Mouse (Mus musculus) forebrain, postnatal 0 days (tissue): Measurements from ENCODE around the gene Ticam1. TPM values are rescaled to one million over a fixed set of nuclear protein-coding genes. Genes with fewer than 3 reads are reported as not detected.

Source experiments
- ATAC-seq: fragments of 200-750 bp; cut with Nextera tagmentation; 2 replicates; pipeline ENCODE4 v1.8.0; 2017; ENCODE audit warnings: mild to moderate bottlenecking, moderate library complexity
- DNase-seq: peaks from one replicate; pipeline ENCODE4 v3.0.0-alpha.2; 2015
- H3K27ac ChIP-seq: fragments of 300-500 bp; sonication (generic); 2 replicates; pipeline ENCODE4 v1.5.1; 2014; ENCODE audit warnings: low read depth, mild to moderate bottlenecking, antibody characterized with exemption, low read length, moderate library complexity, mixed read lengths
- H3K27me3 ChIP-seq: fragments of 300-500 bp; sonication (generic); 2 replicates; pipeline ENCODE4 v1.6.1; 2014; ENCODE audit warnings: mild to moderate bottlenecking, low read length, mixed read lengths; ENCODE audit not compliant: insufficient read depth
- H3K36me3 ChIP-seq: fragments of 300-500 bp; sonication (generic); 2 replicates; pipeline ENCODE4 v1.6.1; 2014; ENCODE audit warnings: mild to moderate bottlenecking, moderate library complexity; ENCODE audit not compliant: insufficient read depth
- H3K4me1 ChIP-seq: fragments of 300-500 bp; sonication (generic); 2 replicates; pipeline ENCODE4 v1.6.1; 2014; ENCODE audit warnings: antibody characterized with exemption; ENCODE audit not compliant: insufficient read depth
- H3K4me2 ChIP-seq: fragments of 300-500 bp; sonication (generic); 2 replicates; pipeline ENCODE4 v1.6.1; 2014; ENCODE audit warnings: low read depth, mild to moderate bottlenecking, moderate library complexity
- H3K4me3 ChIP-seq: fragments of 300-500 bp; sonication (generic); 2 replicates; pipeline ENCODE4 v1.5.1; 2014; ENCODE audit warnings: low read depth, low read length, mixed read lengths
- H3K9ac ChIP-seq: fragments of 300-500 bp; sonication (generic); 2 replicates; pipeline ENCODE4 v1.6.1; 2014; ENCODE audit warnings: mild to moderate bottlenecking
- H3K9me3 ChIP-seq: fragments of 300-500 bp; sonication (generic); 2 replicates; pipeline ENCODE4 v1.6.1; 2016; ENCODE audit warnings: low read length
- CTCF ChIP-seq: sonication (generic); IDR thresholded peaks from 2 replicates; pipeline ENCODE4 v1.5.1; 2016; ENCODE audit warnings: antibody characterized with exemption, control low read depth, low read depth
- WGBS: fragments of 180-500 bp; shearing (Covaris S2); extraction: QIAGEN DNeasy Blood & Tissue Kit; methylation state at CpG from one replicate; pipeline ENCODE4 v1.1.7; 2014; 5-methylcytosine and 5-hydroxymethylcytosine counted together
- polyA plus RNA-seq: library from polyadenylated mRNA; unstranded; fragments of >200 nt; fragmentation: Nextera tagmentation; extraction: Ambion mirVana; gene quantifications from 2 replicates; pipeline ENCODE4 v1.2.1, GENCODE M21; 2015
- total RNA-seq: library from RNA; depleted of rRNA; stranded (reverse); fragments of >200 nt; gene quantifications from 2 replicates; pipeline ENCODE4 v1.2.3, GENCODE M21; 2014

The Ticam1 gene
- total and polyA plus RNA-seq, 2 experiments from 2014 or later = 1.5 to 2.5 TPM

DNA sequence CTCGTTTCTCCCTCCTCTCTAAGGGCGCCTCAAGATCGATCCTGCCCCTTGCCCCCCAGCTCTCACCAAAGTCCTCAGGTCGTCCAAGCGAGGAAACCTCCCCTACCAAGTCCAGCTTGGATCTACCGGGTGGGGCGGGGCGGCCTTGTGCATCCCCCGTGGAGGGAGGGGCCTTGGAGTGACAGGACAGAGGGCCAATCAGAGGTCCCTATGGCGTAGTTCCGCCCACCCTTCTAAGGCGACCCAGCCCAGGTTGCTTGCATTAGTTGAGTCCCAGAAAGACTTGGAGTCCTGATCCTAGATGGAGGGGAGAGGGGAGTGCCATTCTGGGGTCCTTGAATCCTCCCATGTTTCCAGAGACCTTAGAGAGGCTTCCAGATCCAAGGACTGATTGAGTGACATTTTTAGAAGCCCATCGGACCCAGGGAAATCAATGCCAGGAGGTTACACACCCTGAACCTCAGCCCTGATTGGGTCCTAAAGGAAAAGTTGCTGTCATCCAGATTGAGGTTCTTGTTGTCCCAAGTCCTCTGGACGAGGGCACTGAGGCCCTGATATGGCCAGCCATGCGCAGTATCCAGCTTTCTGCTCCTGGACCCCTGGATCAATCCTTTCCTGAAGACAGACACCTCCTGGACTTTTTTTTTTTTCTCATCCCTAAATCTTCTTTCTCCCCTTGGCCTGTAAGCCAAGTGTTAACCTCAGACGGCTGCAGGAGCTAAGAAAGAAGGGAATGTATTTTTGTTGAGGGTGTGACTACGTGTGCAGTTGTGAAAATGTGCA, 14.0 kb upstream of the Ticam1 start:
- ATAC-seq = peak; percentile 62
- Histone ChIP-seq H3K4me3 (peak overlapping the region; percentile 18; the same call in 1 of the 2 replicates), H3K27ac (peak overlapping the region; percentile 48), H3K4me2 (peak overlapping the region; percentile 46), H3K4me1 (0 out of 2 replicates have a peak, but pooled peaks cover 5% of the 10 kb centered on the region), H3K9ac (no peak overlapping the region), H3K36me3 (no peaks in the 10 kb centered on the region), H3K27me3 (no peaks in the 10 kb centered on the region), H3K9me3 (no peaks in the 10 kb centered on the region)
- 6% methylated on average over 17 of the region's 17 CpGs for WGBS
- DNase-seq = peak; percentile 72
- TF ChIP-seq CTCF = no peak

DNA sequence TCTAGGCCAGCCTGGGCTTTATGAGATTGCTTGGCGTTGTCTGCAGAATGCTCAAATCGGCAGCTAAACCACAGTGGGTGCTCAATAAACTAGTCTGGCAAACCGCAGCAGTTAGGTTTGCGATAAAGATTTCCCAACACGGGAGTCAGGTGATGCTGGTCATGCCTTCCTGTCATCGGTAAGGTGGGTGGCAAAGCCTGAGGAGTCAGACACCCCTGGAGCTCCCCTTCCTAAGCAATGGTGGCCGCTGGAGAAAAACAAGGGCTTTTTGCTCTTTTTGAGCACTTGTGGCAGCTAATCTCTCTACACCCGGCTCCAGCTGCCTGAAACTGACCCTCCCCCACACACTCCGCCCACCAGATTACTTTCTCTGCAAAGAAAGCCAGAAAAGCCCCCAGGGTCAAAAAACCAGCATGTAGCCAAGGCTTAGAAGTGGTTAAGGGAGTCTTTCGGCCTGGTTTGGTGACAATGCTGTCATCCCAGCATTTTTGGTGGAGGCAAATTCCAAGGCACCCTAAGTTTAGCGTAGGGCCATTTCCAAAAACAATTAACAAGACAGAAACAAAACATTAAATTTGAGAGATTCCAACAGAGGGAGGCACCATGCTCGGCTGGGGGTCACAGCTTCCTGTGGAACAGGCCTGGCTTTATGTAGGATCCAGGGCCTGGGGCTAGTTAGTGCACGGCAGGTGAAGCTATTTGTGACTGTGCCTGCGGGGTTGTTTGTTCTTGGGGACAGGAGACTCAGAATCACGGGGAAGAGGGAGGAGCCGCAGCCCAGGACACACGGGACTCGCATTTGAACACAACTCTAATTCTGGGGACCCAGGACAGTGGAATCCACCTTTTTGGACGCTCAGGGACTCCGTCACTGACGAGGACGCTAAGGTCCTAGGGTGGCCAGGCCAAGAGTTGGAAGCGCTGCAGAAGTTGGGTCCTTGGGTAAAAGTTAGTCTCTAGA, 13.1 kb upstream of the Ticam1 start:
- no peak for DNase-seq

DNA sequence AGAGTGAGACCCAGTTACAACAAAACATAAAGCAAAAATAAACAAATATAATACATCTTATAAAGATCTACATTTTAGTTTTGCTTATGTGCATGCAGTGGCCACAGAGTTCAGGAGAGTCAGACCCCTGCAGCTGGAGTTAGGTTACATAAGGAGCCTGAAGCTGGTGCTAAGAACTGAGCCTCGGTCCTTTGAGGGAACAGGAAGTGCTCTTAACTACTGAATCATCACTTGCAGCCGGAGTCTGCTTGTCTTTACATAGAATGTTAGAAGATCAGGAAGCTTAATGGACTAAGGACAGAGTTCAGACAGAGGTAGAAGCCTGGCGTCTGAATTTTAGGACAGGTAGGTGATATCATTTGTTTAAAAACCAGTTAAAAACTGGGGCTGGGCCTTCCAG, 12.3 kb upstream of the Ticam1 start:
- no peak for TF ChIP-seq CTCF
- Histone ChIP-seq H3K4me1 (0 out of 2 replicates have a peak, but pooled peaks cover 5% of the 10 kb centered on the region), H3K9ac (no peak overlapping the region), H3K4me2 (no peak overlapping the region), H3K27ac (0 out of 2 replicates have a peak overlapping the region, but pooled peaks have one; percentile 48), H3K27me3 (no peaks in the 10 kb centered on the region), H3K9me3 (no peaks in the 10 kb centered on the region), H3K36me3 (no peaks in the 10 kb centered on the region), H3K4me3 (no peak overlapping the region)
- 55% methylated on average over 3 of the region's 3 CpGs for WGBS
- ATAC-seq (no peak), DNase-seq (no peak)

More for the DNA sequence above, 13.1 kb upstream of the Ticam1 start:
- WGBS = 8% methylated on average over 23 of the region's 23 CpGs
- ATAC-seq = no peak
- TF ChIP-seq CTCF = no peak
- H3K36me3 ChIP-seq = no peaks in the 10 kb centered on the region
- H3K9ac ChIP-seq = peak overlapping the region; percentile 25; the same call in 1 of the 2 replicates
- H3K27me3 ChIP-seq = no peaks in the 10 kb centered on the region
- peak overlapping the region; percentile 18; the same call in 1 of the 2 replicates for H3K4me3 ChIP-seq
- H3K4me2 ChIP-seq = peak overlapping the region; percentile 46
- 0 out of 2 replicates have a peak, but pooled peaks cover 5% of the 10 kb centered on the region for H3K4me1 ChIP-seq
- H3K9me3 ChIP-seq = no peaks in the 10 kb centered on the region
- H3K27ac ChIP-seq = peak overlapping the region; percentile 48; the same call in 1 of the 2 replicates

DNA sequence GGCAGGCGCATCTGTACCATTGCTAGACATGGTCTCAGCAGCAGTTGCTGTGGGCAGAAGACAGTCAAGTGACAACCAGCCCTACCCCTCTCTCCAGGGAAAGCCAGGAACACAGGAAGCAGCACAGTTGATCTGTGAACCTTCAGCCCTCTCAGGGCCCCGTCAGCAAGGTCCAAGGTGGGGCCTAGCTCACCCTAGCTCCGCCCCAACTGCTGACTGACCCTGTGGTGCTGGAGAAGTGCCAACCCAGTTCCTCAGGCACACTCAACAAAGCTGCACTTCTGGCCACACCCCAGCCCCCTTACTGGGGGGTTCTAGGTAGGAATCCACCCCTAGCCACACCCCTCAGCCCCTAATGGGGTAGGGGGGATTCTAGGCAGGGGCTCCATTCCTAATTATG, 11.2 kb upstream of the Ticam1 start:
- Histone ChIP-seq H3K9ac (no peak overlapping the region), H3K4me1 (0 out of 2 replicates have a peak, but pooled peaks cover 5% of the 10 kb centered on the region), H3K27me3 (no peaks in the 10 kb centered on the region), H3K4me3 (no peak overlapping the region), H3K36me3 (no peaks in the 10 kb centered on the region), H3K4me2 (no peak overlapping the region), H3K9me3 (no peaks in the 10 kb centered on the region), H3K27ac (no peak overlapping the region)
- no peak for DNase-seq
- no peak for TF ChIP-seq CTCF
- WGBS = 59% methylated on average over 3 of the region's 3 CpGs
- ATAC-seq = no peak

DNA sequence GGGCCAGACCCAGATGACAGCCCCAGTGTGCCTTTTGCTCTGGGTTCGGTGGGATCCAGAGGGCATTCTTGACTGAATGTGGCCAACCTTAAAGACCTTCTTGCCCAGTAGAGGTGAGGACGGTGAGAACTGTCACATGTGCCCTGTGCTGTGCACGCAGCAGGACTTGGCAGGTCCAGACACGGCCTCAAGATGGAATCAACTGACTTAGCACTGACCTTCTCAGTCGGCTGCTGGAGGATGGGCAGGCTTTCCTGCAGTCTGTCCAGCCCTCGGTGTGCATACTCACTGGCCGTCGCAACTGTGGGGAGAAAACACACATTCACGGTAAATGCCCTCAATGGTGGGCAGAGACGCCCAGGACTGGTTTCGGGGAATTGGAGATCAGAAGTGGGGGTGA, 9.4 kb upstream of the Ticam1 start:
- ATAC-seq = no peak
- no peak overlapping the region for H3K27ac ChIP-seq
- no peak overlapping the region for H3K4me2 ChIP-seq
- 0 out of 2 replicates have a peak, but pooled peaks cover 5% of the 10 kb centered on the region for H3K4me1 ChIP-seq
- no peak overlapping the region for H3K9ac ChIP-seq
- 94% methylated on average over 11 of the region's 11 CpGs for WGBS
- no peaks in the 10 kb centered on the region for H3K9me3 ChIP-seq
- H3K36me3 ChIP-seq = no peaks in the 10 kb centered on the region
- H3K27me3 ChIP-seq = no peaks in the 10 kb centered on the region
- TF ChIP-seq CTCF = no peak
- DNase-seq = no peak
- H3K4me3 ChIP-seq = no peak overlapping the region

DNA sequence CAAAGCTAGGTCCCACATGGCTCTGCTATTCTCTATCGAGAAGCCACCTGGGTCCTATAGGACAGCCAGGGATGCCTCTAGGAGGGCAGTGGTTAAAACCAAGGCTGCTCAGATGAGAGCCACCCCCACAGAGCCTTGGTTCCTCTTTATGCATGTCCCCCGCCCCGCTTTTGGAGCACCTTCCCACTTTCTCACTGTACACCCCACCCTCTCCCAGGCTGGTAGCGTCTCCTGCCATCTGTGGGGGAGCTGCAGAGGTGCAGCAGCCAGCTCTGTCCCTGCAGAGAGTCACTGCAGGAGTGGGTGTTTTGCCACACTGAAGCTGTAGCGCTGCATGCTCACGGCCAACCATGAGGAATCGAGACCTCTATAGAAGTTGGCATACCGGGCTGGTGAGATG, 6.7 kb upstream of the Ticam1 start:
- no peak overlapping the region for H3K4me2 ChIP-seq
- no peaks in the 10 kb centered on the region for H3K9me3 ChIP-seq
- no peaks in the 10 kb centered on the region for H3K36me3 ChIP-seq
- H3K4me3 ChIP-seq = no peak overlapping the region
- no peak for ATAC-seq
- WGBS = 92% methylated on average over 8 of the region's 8 CpGs
- no peaks in the 10 kb centered on the region for H3K27me3 ChIP-seq
- no peak overlapping the region for H3K9ac ChIP-seq
- no peak for DNase-seq
- H3K4me1 ChIP-seq = no peaks in the 10 kb centered on the region
- no peak for TF ChIP-seq CTCF
- H3K27ac ChIP-seq = no peak overlapping the region
